Mouse (Mus musculus) midbrain, postnatal 0 days (tissue): ENCODE measurements around the gene Lgr4. TPM values are rescaled to one million over a fixed set of nuclear protein-coding genes. Genes with fewer than 3 reads are reported as not detected.

Experiments used
- ATAC-seq: fragments of 200-750 bp; cut with Nextera tagmentation; 2 replicates; pipeline ENCODE4 v1.8.0; 2017; ENCODE audit warnings: moderate number of reproducible peaks, mild to moderate bottlenecking, moderate TSS enrichment, moderate library complexity; ENCODE audit not compliant: low FRiP score
- DNase-seq: peaks from one replicate; pipeline ENCODE4 v3.0.0-alpha.2; 2015; ENCODE audit warnings: low spot score
- H3K27ac ChIP-seq: fragments of 300-500 bp; sonication (generic); 2 replicates; pipeline ENCODE4 v1.5.1; 2014; ENCODE audit warnings: low read depth, mild to moderate bottlenecking, low read length, mixed read lengths
- H3K27me3 ChIP-seq: fragments of 300-500 bp; sonication (generic); 2 replicates; pipeline ENCODE4 v1.6.1; 2014; ENCODE audit warnings: low read length, control low read depth, mixed read lengths; ENCODE audit not compliant: insufficient read depth
- H3K36me3 ChIP-seq: fragments of 300-500 bp; sonication (generic); 2 replicates; pipeline ENCODE4 v1.6.1; 2014; ENCODE audit warnings: low read length, control low read depth, mixed read lengths; ENCODE audit not compliant: insufficient read depth
- H3K4me1 ChIP-seq: fragments of 300-500 bp; sonication (generic); 2 replicates; pipeline ENCODE4 v1.6.1; 2014; ENCODE audit warnings: mild to moderate bottlenecking, control low read depth, antibody characterized with exemption, low read length, mixed read lengths; ENCODE audit not compliant: insufficient read depth
- H3K4me2 ChIP-seq: fragments of 300-500 bp; sonication (generic); 2 replicates; pipeline ENCODE4 v1.6.1; 2014; ENCODE audit warnings: low read depth, mild to moderate bottlenecking, low read length, mixed read lengths; ENCODE audit not compliant: poor library complexity, severe bottlenecking
- H3K4me3 ChIP-seq: fragments of 300-500 bp; sonication (generic); 2 replicates; pipeline ENCODE4 v1.5.1; 2014; ENCODE audit warnings: low read depth, mild to moderate bottlenecking, low read length, moderate library complexity
- H3K9ac ChIP-seq: fragments of 300-500 bp; sonication (generic); replicated peaks from 2 replicates; pipeline ENCODE4 v1.6.1; 2014; ENCODE audit warnings: mild to moderate bottlenecking, low read length, moderate library complexity, mixed read lengths; ENCODE audit not compliant: poor library complexity, severe bottlenecking
- H3K9me3 ChIP-seq: fragments of 300-500 bp; sonication (generic); 2 replicates; pipeline ENCODE4 v1.6.1; 2016; ENCODE audit warnings: low read length, control low read depth
- CTCF ChIP-seq: IDR thresholded peaks from 2 replicates; pipeline ENCODE4 v1.5.1; 2016; ENCODE audit warnings: antibody characterized with exemption, mild to moderate bottlenecking
- WGBS: fragments of 180-500 bp; shearing (Covaris S2); extraction: QIAGEN DNeasy Blood & Tissue Kit; methylation state at CpG from one replicate; pipeline ENCODE4 v1.1.7; 2014; 5-methylcytosine and 5-hydroxymethylcytosine counted together
- polyA plus RNA-seq: library from polyadenylated mRNA; unstranded; fragments of >200 nt; fragmentation: Nextera tagmentation; extraction: Ambion mirVana; gene quantifications from 2 replicates; pipeline ENCODE4 v1.2.1, GENCODE M21; 2015
- total RNA-seq: library from RNA; depleted of rRNA; stranded (reverse); fragments of >200 nt; gene quantifications from 2 replicates; pipeline ENCODE4 v1.2.3, GENCODE M21; 2014; rRNA removed

Lgr4 gene
- total and polyA plus RNA-seq, 2 experiments from 2014 or later, result 9.9 to 33.4 TPM

DNA sequence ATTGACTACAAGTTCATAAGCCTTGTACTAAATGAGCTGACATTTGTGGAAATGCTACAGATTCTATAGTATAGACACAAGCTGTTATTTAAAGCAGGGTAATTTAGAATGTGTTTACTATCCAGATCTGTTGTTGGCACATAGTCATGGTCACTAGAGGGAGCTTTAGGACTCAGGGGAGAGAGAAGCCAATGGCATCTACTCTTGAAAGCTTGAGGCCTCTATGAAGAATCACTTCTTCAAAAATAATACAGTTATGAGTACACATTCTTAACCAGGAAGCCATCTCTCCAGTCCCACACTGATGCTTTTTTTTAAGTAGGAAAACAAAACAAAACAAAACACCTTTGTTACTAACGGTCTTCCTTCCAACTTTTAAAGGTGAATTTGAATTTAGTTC lies 145.7 kb downstream of the Lgr4 start:
- WGBS, result 92% methylated on average over 1 of the region's 1 CpGs
- ATAC-seq (no peak), DNase-seq (no peak)
- no peaks in the 10 kb centered on the region for H3K9me3 ChIP-seq
- no peak overlapping the region for H3K4me3 ChIP-seq
- no peak overlapping the region for H3K4me2 ChIP-seq
- H3K9ac ChIP-seq, result no peak overlapping the region
- peak; percentile 30 for TF ChIP-seq CTCF
- H3K27ac ChIP-seq, result no peak overlapping the region
- H3K27me3 ChIP-seq, result no peaks in the 10 kb centered on the region
- no peaks in the 10 kb centered on the region for H3K36me3 ChIP-seq
- H3K4me1 ChIP-seq, result no peaks in the 10 kb centered on the region

Other genes starting within 250 kb of the Lgr4 start
- 7.2 and 7.8 TPM in 2 replicates for gene Bdnf, start 242.9 kb upstream of the Lgr4 start, total RNA-seq
- 10.7 TPM in 2 replicates for gene Bdnf, start 242.9 kb upstream of the Lgr4 start, polyA plus RNA-seq
- gene Lin7c, start 26.8 kb upstream of the Lgr4 start, total RNA-seq, result 232 and 296 TPM in 2 replicates
- gene Lin7c, start 26.8 kb upstream of the Lgr4 start, polyA plus RNA-seq, result 206 and 209 TPM in 2 replicates
- 19.8 and 22.5 TPM in 2 replicates for gene Ccdc34, start 100.2 kb downstream of the Lgr4 start, total RNA-seq
- gene Ccdc34, start 100.2 kb downstream of the Lgr4 start, polyA plus RNA-seq, result 27.7 and 28.9 TPM in 2 replicates